Mouse (Mus musculus) embryonic facial prominence, embryonic 10.5 days (tissue): ENCODE results near the gene Mettl14. TPM values are rescaled to one million over a fixed set of nuclear protein-coding genes. Genes with fewer than 3 reads are reported as not detected.
A peak's percentile ranks its signal among the peaks of the same experiment; 100 is the strongest.

Source experiments
- DNase-seq: peaks from one replicate; pipeline ENCODE4 v3.0.0-alpha.2; 2017; ENCODE audit warnings: low spot score
- H3K27ac ChIP-seq: fragments of 300-500 bp; sonication (generic); replicated peaks from 2 replicates; pipeline ENCODE4 v1.5.1; 2016; ENCODE audit warnings: mild to moderate bottlenecking
- H3K27me3 ChIP-seq: fragments of 300-500 bp; sonication (generic); replicated peaks from 2 replicates; pipeline ENCODE4 v1.6.1; 2016; ENCODE audit warnings: low read depth, mild to moderate bottlenecking; ENCODE audit not compliant: poor library complexity, severe bottlenecking
- H3K36me3 ChIP-seq: fragments of 300-500 bp; sonication (generic); replicated peaks from 2 replicates; pipeline ENCODE4 v1.6.1; 2016; ENCODE audit warnings: mild to moderate bottlenecking, moderate library complexity
- H3K4me1 ChIP-seq: fragments of 300-500 bp; sonication (generic); 2 replicates; pipeline ENCODE4 v1.6.1; 2016
- H3K4me3 ChIP-seq: fragments of 300-500 bp; sonication (generic); 2 replicates; pipeline ENCODE4 v1.5.1; 2016; ENCODE audit warnings: mild to moderate bottlenecking, moderate library complexity
- H3K9me3 ChIP-seq: fragments of 300-500 bp; sonication (generic); 2 replicates; pipeline ENCODE4 v1.6.1; 2016; ENCODE audit warnings: mild to moderate bottlenecking
- WGBS: fragments of 180-500 bp; shearing (Covaris S2); methylation state at CpG from one replicate; pipeline ENCODE4 v1.1.7; 2016; 5-methylcytosine and 5-hydroxymethylcytosine counted together
- polyA plus RNA-seq: library from polyadenylated mRNA; unstranded; fragments of >200 nt; fragmentation: Nextera tagmentation; extraction: Ambion mirVana; gene quantifications from 2 replicates; pipeline ENCODE4 v1.2.1, GENCODE M21; 2016

The Mettl14 gene
- polyA plus RNA-seq, 1 experiment from 2014 or later = 32.3 TPM

GRCm38 (mm10) chr3:123332330-123333054 lies 53.4 kb downstream of the Mettl14 start:
- Histone ChIP-seq H3K27me3 (no peaks in the 10 kb centered on the region), H3K9me3 (no peaks in the 10 kb centered on the region), H3K36me3 (no peaks in the 10 kb centered on the region), H3K27ac (0 out of 2 replicates have a peak overlapping the region, but pooled peaks have one; percentile 19), H3K4me1 (peaks cover 8% of the 10 kb centered on the region; the same call in 1 of the 2 replicates), H3K4me3 (no peak overlapping the region)
- 89% methylated on average over 2 of the region's 2 CpGs for WGBS
- DNase-seq = no peak

GRCm38 (mm10) chr3:123330221-123330620 lies 55.7 kb downstream of the Mettl14 start:
- H3K4me1 ChIP-seq = peaks cover 8% of the 10 kb centered on the region; the same call in 1 of the 2 replicates
- no peaks in the 10 kb centered on the region for H3K27me3 ChIP-seq
- H3K4me3 ChIP-seq = no peak overlapping the region
- 78% methylated on average over 4 of the region's 4 CpGs for WGBS
- no peaks in the 10 kb centered on the region for H3K36me3 ChIP-seq
- no peak for DNase-seq
- no peak overlapping the region for H3K27ac ChIP-seq
- H3K9me3 ChIP-seq = no peaks in the 10 kb centered on the region

- Histone ChIP-seq H3K27me3 (no peaks in the 10 kb centered on the region), H3K4me1 (peaks cover 12% of the 10 kb centered on the region; the same call in 1 of the 2 replicates), H3K27ac (no peak overlapping the region), H3K9me3 (no peaks in the 10 kb centered on the region), H3K4me3 (no peak overlapping the region), H3K36me3 (no peaks in the 10 kb centered on the region)
- no peak for DNase-seq
- WGBS = 71% methylated on average over 6 of the region's 6 CpGs
These were observed 56.7 kb downstream of the Mettl14 start for GRCm38 (mm10) chr3:123329251-123329650.

- DNase-seq = no peak
- Histone ChIP-seq H3K9me3 (no peaks in the 10 kb centered on the region), H3K27me3 (no peaks in the 10 kb centered on the region), H3K4me1 (peaks cover 4% of the 10 kb centered on the region; the same call in 1 of the 2 replicates), H3K36me3 (no peaks in the 10 kb centered on the region), H3K4me3 (no peak overlapping the region), H3K27ac (no peak overlapping the region)
- WGBS = 79% methylated on average over 4 of the region's 4 CpGs
These were observed 61.6 kb downstream of the Mettl14 start for GRCm38 (mm10) chr3:123324326-123324725.

GRCm38 (mm10) chr3:123322147-123322546 lies 63.8 kb downstream of the Mettl14 start:
- no peak overlapping the region for H3K27ac ChIP-seq
- H3K27me3 ChIP-seq = no peaks in the 10 kb centered on the region
- WGBS = 32% methylated on average over 1 of the region's 1 CpGs
- H3K4me3 ChIP-seq = no peak overlapping the region
- H3K36me3 ChIP-seq = no peaks in the 10 kb centered on the region
- H3K4me1 ChIP-seq = peaks cover 4% of the 10 kb centered on the region; the same call in 1 of the 2 replicates
- no peaks in the 10 kb centered on the region for H3K9me3 ChIP-seq
- DNase-seq = no peak

GRCm38 (mm10) chr3:123321612-123322011 lies 64.3 kb downstream of the Mettl14 start:
- H3K4me1 ChIP-seq = peaks cover 4% of the 10 kb centered on the region; the same call in 1 of the 2 replicates
- no peaks in the 10 kb centered on the region for H3K9me3 ChIP-seq
- 86% methylated on average over 6 of the region's 6 CpGs for WGBS
- H3K36me3 ChIP-seq = no peaks in the 10 kb centered on the region
- no peaks in the 10 kb centered on the region for H3K27me3 ChIP-seq
- no peak overlapping the region for H3K4me3 ChIP-seq
- H3K27ac ChIP-seq = no peak overlapping the region
- DNase-seq = no peak

- H3K27me3 ChIP-seq = no peaks in the 10 kb centered on the region
- no peak overlapping the region for H3K27ac ChIP-seq
- peaks cover 4% of the 10 kb centered on the region; the same call in 1 of the 2 replicates for H3K4me1 ChIP-seq
- H3K4me3 ChIP-seq = no peak overlapping the region
- no peaks in the 10 kb centered on the region for H3K9me3 ChIP-seq
- 82% methylated on average over 9 of the region's 9 CpGs for WGBS
- H3K36me3 ChIP-seq = no peaks in the 10 kb centered on the region
- no peak for DNase-seq
These were observed 65.6 kb downstream of the Mettl14 start for GRCm38 (mm10) chr3:123320341-123320740.

Other genes starting within 250 kb of the Mettl14 start
- gene Synpo2, start 150.0 kb downstream of the Mettl14 start, polyA plus RNA-seq = 4.9 TPM in 2 replicates
- gene Sec24d, start 118.7 kb downstream of the Mettl14 start, polyA plus RNA-seq = 24.4 and 26.9 TPM in 2 replicates
- gene Prss12, start 60.8 kb upstream of the Mettl14 start, polyA plus RNA-seq = 3.9 and 4.7 TPM in 2 replicates